Mouse (Mus musculus): Measurements from ENCODE around the gene Arf6.
"Not testable (repeated sequence)": the region's sequence is repeated elsewhere in the genome, so short reads cannot be mapped to it uniquely, and the experiment has no call there.

Gene Arf6

GRCm38 (mm10) chr12:69373850-69374766 is 2.2 kb downstream of the Arf6 start:
- DNase-seq (ENCODE audit: extremely low spot score) = no peak

- DNase-seq (ENCODE audit: extremely low spot score) = no peak
These were observed 4.2 kb downstream of the Arf6 start for GRCm38 (mm10) chr12:69376132-69376531.

GRCm38 (mm10) chr12:69377188-69377587 is 5.2 kb downstream of the Arf6 start:
- DNase-seq (ENCODE audit: extremely low spot score) = no peak

DNA sequence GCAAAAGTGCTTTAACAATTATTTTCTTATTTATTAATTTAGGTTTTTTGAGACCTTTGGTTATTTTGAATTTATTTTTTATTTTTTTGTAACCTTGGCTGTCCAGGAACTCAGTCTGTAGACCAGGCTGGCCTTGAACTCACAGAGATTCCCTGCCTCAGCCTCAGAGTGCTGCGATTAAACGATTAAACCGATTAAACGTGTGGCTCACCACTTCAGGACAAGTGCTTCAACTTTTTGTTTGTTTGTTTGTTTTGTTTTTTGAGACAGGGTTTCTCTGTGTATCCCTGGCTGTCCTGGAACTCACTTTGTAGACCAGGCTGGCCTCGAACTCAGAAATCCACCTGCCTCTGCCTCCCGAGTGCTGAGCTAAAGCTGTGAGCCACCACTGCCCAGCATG is 5.7 kb downstream of the Arf6 start:
- DNase-seq (ENCODE audit: extremely low spot score) = not testable (repeated sequence)

DNA sequence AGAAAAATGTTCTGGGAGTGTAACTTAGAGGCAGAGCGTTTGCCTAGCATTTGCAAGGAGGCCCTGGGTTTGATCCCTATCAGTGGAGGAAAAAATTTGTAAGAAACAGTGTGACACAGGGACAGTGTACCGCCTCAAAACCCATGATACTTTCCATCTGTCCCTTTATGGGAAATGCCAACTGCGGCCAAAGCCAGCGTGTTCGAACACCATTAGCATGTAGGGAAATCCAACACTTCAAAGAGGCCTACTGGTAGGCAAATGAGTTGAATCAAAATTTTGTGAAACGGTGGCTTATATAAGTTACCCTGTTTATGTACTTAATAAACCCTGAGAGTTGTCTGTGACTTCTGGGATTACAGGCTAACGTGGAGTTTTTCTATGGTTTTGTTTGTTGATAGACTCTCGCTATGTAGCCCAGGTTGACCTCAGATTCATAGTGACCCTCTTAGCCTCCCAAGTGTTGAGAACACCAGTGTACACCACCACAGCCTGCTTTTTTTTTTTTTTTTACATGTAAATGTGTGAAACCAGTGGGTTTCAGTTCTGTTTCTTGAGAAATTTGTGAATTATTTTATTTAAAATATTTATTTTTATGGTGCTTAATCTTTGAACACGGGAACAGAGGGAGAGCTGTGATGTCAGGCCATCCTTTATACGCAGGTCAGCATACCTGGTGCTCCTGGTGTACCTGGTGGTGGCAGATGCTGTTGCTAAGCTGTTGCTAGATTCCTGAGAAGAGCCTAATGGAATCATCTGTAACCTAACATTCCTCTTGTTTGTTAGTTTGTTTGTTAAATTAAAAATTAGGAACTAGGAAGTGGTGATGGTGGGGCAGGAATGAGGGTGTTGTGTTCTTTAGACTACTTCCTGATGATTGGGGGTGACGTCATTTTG is 6.9 kb downstream of the Arf6 start:
- DNase-seq (ENCODE audit: extremely low spot score) = no peak

DNA sequence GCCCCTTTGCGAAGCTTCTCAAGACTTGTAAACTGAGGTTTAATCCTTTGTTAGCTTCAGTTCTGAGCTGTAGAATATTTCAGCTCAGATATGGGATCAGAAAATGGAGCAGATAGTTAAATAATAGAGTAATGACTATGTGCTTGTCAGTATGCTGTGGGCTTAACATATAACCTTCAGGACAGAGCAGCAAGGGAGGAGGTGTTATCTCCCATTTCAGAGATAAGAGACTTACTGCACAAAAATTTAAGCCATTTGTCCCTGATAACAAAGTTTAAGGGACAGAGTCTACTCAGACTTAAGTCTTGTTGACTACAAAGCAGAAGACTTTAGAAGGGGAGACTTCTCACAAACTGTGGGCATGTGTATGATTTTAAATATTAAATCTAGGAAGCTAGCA is 10.9 kb downstream of the Arf6 start:
- DNase-seq (ENCODE audit: extremely low spot score) = no peak

DNA sequence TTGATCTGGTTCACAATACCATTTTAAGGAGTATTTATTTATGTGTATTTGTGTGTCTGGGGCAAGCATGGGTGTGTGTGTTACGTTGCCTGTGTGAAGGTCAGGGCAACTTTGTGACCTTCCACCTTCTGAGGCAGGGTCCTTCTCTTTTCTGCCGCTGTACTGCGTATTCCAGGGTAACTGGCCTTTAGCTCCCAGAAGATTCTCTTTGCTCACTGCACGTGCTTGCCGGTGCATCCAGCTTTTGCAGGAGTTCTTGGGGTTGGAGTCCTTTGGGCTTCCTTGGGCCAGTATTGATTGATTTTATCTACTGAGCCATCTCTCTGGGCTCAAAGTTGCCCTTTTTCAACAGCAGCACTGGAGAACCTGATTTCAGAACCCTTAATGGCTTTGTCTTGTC is 12.7 kb downstream of the Arf6 start:
- no peak for DNase-seq (ENCODE audit: extremely low spot score)

- DNase-seq (ENCODE audit: extremely low spot score) = no peak
These were observed 13.8 kb downstream of the Arf6 start for GRCm38 (mm10) chr12:69385542-69386280.

GRCm38 (mm10) chr12:69386281-69386732 is 14.4 kb downstream of the Arf6 start:
- DNase-seq (ENCODE audit: extremely low spot score) = not testable (repeated sequence)

DNA sequence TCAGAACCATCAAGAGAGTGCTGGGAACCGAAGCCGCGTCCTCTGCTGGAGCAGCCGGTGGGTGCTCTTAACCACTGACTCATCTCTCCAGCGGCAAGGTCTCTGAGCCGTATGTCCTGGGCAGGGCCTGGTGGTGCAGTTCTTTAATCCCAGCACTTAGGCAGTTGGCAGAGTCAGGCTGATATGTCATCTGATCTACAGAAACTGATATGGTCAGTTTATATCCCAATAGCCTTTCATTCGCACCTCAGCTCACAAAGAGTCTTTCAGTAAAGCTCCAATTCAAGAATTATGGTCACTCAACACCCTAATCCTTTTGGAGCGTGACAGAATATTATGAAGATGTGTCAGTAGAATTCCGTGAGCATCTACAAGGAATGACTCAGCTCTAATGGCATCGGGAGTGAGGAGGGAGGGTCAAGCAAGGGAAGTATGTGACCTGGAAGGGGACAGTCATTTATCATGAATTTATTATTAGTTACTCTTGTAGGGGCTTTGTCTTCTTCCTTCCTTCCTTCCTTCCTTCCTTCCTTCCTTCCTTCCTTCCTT is 16.4 kb downstream of the Arf6 start:
- DNase-seq (ENCODE audit: extremely low spot score) = no peak

- DNase-seq (ENCODE audit: extremely low spot score) = no peak
These were observed 17.5 kb downstream of the Arf6 start for GRCm38 (mm10) chr12:69389273-69389938.

DNA sequence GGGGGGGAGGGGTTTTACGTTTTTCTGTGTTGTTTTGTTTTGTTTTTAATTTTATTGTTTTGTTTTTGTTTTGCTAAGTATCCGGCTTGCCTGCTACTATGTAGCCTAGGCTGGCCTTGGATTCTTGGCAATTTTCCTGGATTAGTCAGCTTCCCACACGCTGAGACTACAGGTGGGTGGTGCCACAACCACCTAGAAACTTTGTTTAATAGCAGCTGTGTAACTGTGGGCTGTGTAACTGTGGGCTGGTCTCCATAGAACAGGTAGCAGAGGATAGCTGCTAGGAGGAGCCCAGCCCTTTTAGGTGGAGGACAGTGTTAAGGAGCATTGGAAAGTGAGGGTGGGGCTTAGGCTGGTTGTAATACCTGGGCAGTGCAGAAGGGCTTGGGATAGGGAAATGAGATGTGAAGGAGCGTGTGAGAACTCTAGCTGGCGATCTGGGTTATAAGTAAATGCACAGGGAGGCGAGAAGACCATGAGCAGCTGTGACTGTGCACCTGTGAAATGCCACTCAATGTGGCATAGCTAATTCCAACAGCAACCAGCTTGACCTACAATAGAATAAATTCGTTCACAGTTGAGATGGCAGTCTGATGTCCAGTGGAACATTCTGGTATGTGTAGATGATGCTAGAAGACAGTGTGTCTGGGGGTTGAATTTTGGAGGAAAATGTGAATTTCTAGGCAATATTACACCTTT is 18.2 kb downstream of the Arf6 start:
- no peak for DNase-seq (ENCODE audit: extremely low spot score)

- no peak for DNase-seq (ENCODE audit: extremely low spot score)
These were observed 21.1 kb downstream of the Arf6 start for GRCm38 (mm10) chr12:69393076-69393475.

- DNase-seq (ENCODE audit: extremely low spot score) = no peak
These were observed 22.5 kb downstream of the Arf6 start for GRCm38 (mm10) chr12:69394456-69394855.

DNA sequence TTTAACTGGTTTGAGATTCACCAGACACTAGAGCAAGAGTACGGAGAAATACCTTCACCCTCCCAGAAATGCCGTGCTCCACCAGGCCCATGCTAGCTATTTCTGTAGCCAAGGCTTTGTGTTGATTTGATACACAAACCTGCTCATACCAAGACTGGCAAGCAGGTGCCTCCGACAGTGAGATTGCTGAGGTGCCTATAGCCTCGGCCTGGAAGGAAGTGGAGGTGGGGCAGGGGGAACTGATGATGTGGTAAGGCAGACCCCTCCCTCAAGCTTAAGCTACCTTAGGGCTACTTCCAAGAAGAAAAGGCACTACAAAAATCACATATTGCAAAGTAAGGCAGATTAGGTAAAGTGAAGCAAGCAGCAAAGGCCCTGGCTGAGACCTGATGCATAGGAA is 28.4 kb downstream of the Arf6 start:
- no peak for DNase-seq (ENCODE audit: extremely low spot score)

- no peak for DNase-seq (ENCODE audit: extremely low spot score)
These were observed 28.9 kb downstream of the Arf6 start for GRCm38 (mm10) chr12:69400871-69401286.

DNA sequence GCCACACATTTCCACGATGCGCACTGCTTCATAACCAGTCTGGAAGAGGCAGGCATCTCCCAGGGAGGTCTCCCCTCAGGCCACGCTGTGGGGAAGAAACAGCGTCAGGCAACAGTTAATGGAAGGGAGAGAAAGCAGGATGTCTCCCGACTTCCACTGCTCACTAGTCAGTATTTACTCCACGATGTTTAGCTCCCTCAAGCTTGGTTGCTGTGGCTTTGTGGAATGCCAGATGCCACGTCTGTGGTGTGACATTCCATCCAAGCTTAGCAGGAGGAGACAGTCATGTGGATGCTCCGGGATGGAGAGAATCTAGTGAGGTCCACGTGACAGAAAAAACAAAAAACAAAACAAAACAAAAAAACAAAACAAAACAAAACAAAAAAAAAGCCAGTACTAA is 30.1 kb downstream of the Arf6 start:
- no peak for DNase-seq (ENCODE audit: extremely low spot score)

- no peak for DNase-seq (ENCODE audit: extremely low spot score)
These were observed 30.7 kb downstream of the Arf6 start for GRCm38 (mm10) chr12:69402594-69403167.

- no peak for DNase-seq (ENCODE audit: extremely low spot score)
These were observed 38.8 kb downstream of the Arf6 start for GRCm38 (mm10) chr12:69410767-69411166.

DNA sequence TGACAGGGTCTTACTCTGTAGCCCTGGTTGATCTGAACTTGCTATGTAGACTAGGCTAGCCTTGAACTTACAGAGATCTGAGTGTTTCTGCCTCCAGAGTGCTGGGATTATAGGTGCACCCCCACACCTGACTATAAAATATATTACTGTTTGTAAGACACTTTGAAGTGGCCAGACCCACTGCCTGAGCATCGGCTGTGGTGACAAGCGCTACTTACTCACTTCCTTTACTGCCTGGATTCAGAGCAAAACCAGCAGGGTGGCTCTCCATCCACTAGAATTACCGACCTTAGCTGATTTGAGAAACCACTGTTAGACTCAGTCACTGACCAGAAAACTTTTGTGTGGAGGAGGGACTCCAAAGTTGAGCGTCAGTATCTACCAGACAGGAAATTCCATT is 40.0 kb downstream of the Arf6 start:
- no peak for DNase-seq (ENCODE audit: extremely low spot score)

Measured in embryo, embryonic 9.5 days (tissue).